8 mouse cellular contexts compared by ENCODE assay signal in the genomic region with DNA sequence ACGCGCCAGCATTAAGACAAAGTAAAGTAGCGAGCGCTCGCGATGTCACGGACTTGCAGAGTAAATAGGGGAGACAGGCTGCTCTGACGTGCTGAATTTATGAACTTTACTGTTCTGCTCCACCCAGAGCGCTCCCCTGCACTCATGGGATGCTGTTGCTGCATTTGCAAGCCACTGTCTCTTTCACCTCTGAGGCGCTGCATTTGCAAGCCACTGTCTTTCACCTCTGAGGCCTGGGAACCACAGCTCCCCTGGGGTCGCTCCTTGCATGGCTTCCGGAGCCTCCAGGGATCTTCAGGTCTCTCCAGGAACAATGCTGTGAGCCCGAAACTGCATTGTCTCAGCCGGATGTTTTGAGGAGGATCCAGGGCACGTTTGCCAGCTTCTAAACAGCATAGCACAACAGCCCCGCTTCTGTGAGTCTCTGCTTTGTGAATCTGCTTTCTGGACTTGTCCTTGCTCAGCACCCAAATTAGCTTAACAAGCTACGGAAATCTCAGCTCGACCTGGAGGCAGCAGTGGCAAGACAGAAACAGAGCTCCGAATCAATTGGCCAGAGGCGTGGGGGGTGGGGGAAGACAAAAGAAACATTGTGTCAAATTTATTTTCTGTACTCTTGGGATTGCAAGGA.
DNase-seq lines count a peak whose midpoint lies in the region; ATAC-seq and TF ChIP-seq lines count a peak whose summit lies in the region.

No protein-coding gene starts in this region.

- no peak overlapping the region for H3K9ac ChIP-seq in intestine, postnatal 0 days (ENCODE audit: low read depth, low read length)
- no peak overlapping the region for H3K9ac ChIP-seq in liver, embryonic 15.5 days

- H3K27ac ChIP-seq in intestine, postnatal 0 days (ENCODE audit: low read depth, low read length): no peak overlapping the region
- H3K27ac ChIP-seq in liver, embryonic 15.5 days (replicated peaks): no peak overlapping the region

- 1% methylated on average over 20 of the region's 20 CpGs for WGBS in intestine, postnatal 0 days
- WGBS in liver, embryonic 15.5 days (ENCODE audit: insufficient replicate concordance): 2% methylated on average over 20 of the region's 20 CpGs

- TF ChIP-seq CTCF in intestine, postnatal 0 days (IDR thresholded peaks at IDR 0.05; ENCODE audit: low read depth): no peak

- no peaks in the 10 kb centered on the region for H3K4me1 ChIP-seq in intestine, postnatal 0 days (replicated peaks; ENCODE audit: control insufficient read depth, insufficient read depth, low read length)
- H3K4me1 ChIP-seq in liver, embryonic 15.5 days (replicated peaks): no peaks in the 10 kb centered on the region

- H3K4me3 ChIP-seq in intestine, postnatal 0 days (ENCODE audit: low read depth, low read length): peak overlapping the region; percentile 21
- peak overlapping the region; percentile 14; the same call in 1 of the 2 replicates for H3K4me3 ChIP-seq in liver, embryonic 15.5 days (replicated peaks)

- DNase-seq in adrenal gland, adult 2 months: peak; percentile 5
- DNase-seq in adrenal gland, postnatal 25 days: no peak
- peak; percentile 38 for DNase-seq in cerebellum, adult 8-10 months
- DNase-seq in frontal cortex, postnatal 25 days (ENCODE audit: low spot score in 2 of 2): peak; percentile 33 to 38
- DNase-seq in retina, embryonic 14.5 days (ENCODE audit: low spot score): peak; percentile 51

- H3K4me2 ChIP-seq in intestine, postnatal 0 days (replicated peaks; ENCODE audit: low read depth): peak overlapping the region; percentile 54
- peak overlapping the region; percentile 58 for H3K4me2 ChIP-seq in liver, embryonic 15.5 days

- H3K27me3 ChIP-seq in intestine, postnatal 0 days (replicated peaks; ENCODE audit: control insufficient read depth, insufficient read depth, low read length): peaks cover 6% of the 10 kb centered on the region; the same call in 1 of the 2 replicates
- peaks cover 15% of the 10 kb centered on the region for H3K27me3 ChIP-seq in liver, embryonic 15.5 days

- no peaks in the 10 kb centered on the region for H3K36me3 ChIP-seq in intestine, postnatal 0 days (ENCODE audit: control insufficient read depth, insufficient read depth)
- H3K36me3 ChIP-seq in liver, embryonic 15.5 days (replicated peaks): no peaks in the 10 kb centered on the region

- no peak for ATAC-seq in intestine, postnatal 0 days
- ATAC-seq in liver, embryonic 15.5 days (ENCODE audit: insufficient read depth): no peak
- no peak for ATAC-seq in monocyte, adult 5-6 weeks (replicated peaks; ENCODE audit: insufficient number of reproducible peaks, low FRiP score, low TSS enrichment, poor library complexity, severe bottlenecking)

- no peaks in the 10 kb centered on the region for H3K9me3 ChIP-seq in intestine, postnatal 0 days (ENCODE audit: control insufficient read depth)
- no peaks in the 10 kb centered on the region for H3K9me3 ChIP-seq in liver, embryonic 15.5 days (replicated peaks)
